Mouse (Mus musculus): Measurements from ENCODE around the gene Cyp4f18.
"Not testable (repeated sequence)": the region's sequence is repeated elsewhere in the genome, so short reads cannot be mapped to it uniquely, and the experiment has no call there.

GRCm38 (mm10) chr8:72054633-72055032 is 45.2 kb upstream of the Cyp4f18 start:
- TF ChIP-seq CTCF (IDR thresholded peaks at IDR 0.05; ENCODE audit: extremely low read depth, insufficient read length, insufficient replicate concordance, low read depth, low read length); POLR2A (IDR thresholded peaks at IDR 0.05; ENCODE audit: low read depth, low read length): not testable (repeated sequence)

All from small intestine, adult 2 months (tissue).